ENCODE assay signal across 8 mouse cellular contexts in the genomic region with DNA sequence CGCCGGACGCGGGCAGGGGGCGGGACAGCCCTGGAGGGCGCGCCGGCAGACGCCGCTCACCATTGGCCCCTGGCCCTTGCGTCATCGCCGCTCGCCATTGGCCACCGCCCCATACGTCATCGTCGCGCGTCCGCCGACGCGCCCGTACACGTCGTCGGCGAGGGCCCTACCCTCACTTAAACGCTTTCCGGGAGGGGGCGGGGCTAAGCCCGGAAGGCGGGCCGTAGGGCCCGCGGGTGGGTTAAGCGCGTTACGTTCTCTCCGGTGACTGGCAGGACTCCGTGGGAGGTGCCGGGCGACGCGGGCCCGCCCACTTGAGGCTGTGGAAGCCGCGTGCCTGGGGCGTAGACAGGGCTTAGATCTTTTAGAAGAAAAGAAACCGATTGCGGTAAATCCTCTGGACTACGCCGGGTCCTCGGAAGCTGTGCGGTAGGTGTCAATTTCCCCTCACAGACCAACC. TPM values are rescaled to one million over a fixed set of nuclear protein-coding genes. Genes with fewer than 3 reads are reported as not detected.
A peak's percentile ranks its signal among the peaks of the same experiment; 100 is the strongest.
DNase-seq lines count a peak whose midpoint lies in the region; ATAC-seq lines count a peak whose summit lies in the region.

No protein-coding gene starts in this region.

- peak overlapping the region; percentile 82 for H3K4me3 ChIP-seq in hindbrain, embryonic 14.5 days (replicated peaks; ENCODE audit: low read length)

- WGBS in hindbrain, embryonic 14.5 days: under 1% methylated on average over 50 of the region's 56 CpGs

- peak overlapping the region; percentile 82 for H3K4me2 ChIP-seq in hindbrain, embryonic 14.5 days (replicated peaks)

- H3K36me3 ChIP-seq in hindbrain, embryonic 14.5 days (replicated peaks; ENCODE audit: control insufficient read depth, insufficient read depth): peaks cover 43% of the 10 kb centered on the region

- H3K4me1 ChIP-seq in hindbrain, embryonic 14.5 days (replicated peaks; ENCODE audit: control insufficient read depth, insufficient read depth, low read length): peaks cover 20% of the 10 kb centered on the region

- no peaks in the 10 kb centered on the region for H3K27me3 ChIP-seq in hindbrain, embryonic 14.5 days (ENCODE audit: control insufficient read depth, insufficient read depth, low read length)

- peak; percentile 98 for ATAC-seq in hindbrain, embryonic 14.5 days (ENCODE audit: low FRiP score)

- H3K9me3 ChIP-seq in hindbrain, embryonic 14.5 days (ENCODE audit: control insufficient read depth, low read length): no peaks in the 10 kb centered on the region

- peak overlapping the region; percentile 77 for H3K9ac ChIP-seq in hindbrain, embryonic 14.5 days

- peak overlapping the region; percentile 82 for H3K27ac ChIP-seq in hindbrain, embryonic 14.5 days

- peak; percentile 98 for DNase-seq in R1 (ENCODE audit: low read depth, low spot score)
- peak; percentile 99 to 100 for DNase-seq in cerebellum, postnatal 25 days
- DNase-seq in frontal cortex, postnatal 25 days (ENCODE audit: low spot score in 2 of 2): peak; percentile 97 to 98
- DNase-seq in hindbrain, embryonic 14.5 days (ENCODE audit: low spot score): peak; percentile 100
- peak; percentile 99 to 100 for DNase-seq in layer of hippocampus, postnatal 36 days
- peak; percentile 99 for DNase-seq in lung, postnatal 36 days
- DNase-seq in retina, postnatal 1 day: peak; percentile 99
- DNase-seq in urinary bladder, adult 18-20 months (ENCODE audit: low spot score in 2 of 2): peak; percentile 99 to 100

RNA-seq across cellular contexts. Expression of a gene that starts 0.2 kb away (rescaled TPM):
- 11.0 and 12.8 TPM in 2 replicates for polyA plus RNA-seq in hindbrain, embryonic 14.5 days (2014; fragmentation: Nextera tagmentation; extraction: Ambion mirVana)
- 10 to 100 TPM; 47.2 to 47.4 TPM for total RNA-seq in layer of hippocampus, postnatal 36 days (2021)

RNA-seq across cellular contexts. Expression of a gene that starts 17.6 kb away (rescaled TPM):
- polyA plus RNA-seq in hindbrain, embryonic 14.5 days (2014; fragmentation: Nextera tagmentation; extraction: Ambion mirVana): 47.2 and 52.3 TPM in 2 replicates
- total RNA-seq in layer of hippocampus, postnatal 36 days (2021): 10 to 100 TPM; 70.2 to 77.2 TPM

RNA-seq across cellular contexts. Expression of a gene that starts 49.0 kb away (rescaled TPM):
- polyA plus RNA-seq in hindbrain, embryonic 14.5 days (2014; fragmentation: Nextera tagmentation; extraction: Ambion mirVana): 14.4 and 14.9 TPM in 2 replicates
- total RNA-seq in layer of hippocampus, postnatal 36 days (2021): 10 to 100 TPM; 14.7 to 15.7 TPM

RNA-seq across cellular contexts. Expression of a gene that starts 49.0 kb away (rescaled TPM):
- 0.92 and 1.7 TPM in 2 replicates for polyA plus RNA-seq in hindbrain, embryonic 14.5 days (2014; fragmentation: Nextera tagmentation; extraction: Ambion mirVana)
- total RNA-seq in layer of hippocampus, postnatal 36 days (2021): 1 to 10 TPM in 1 of 2 experiments, under 1 TPM in 1; 0.32 to 1.4 TPM

RNA-seq across cellular contexts. Expression of a gene that starts 55.4 kb away (rescaled TPM):
- 13.4 and 15.8 TPM in 2 replicates for polyA plus RNA-seq in hindbrain, embryonic 14.5 days (2014; fragmentation: Nextera tagmentation; extraction: Ambion mirVana)
- total RNA-seq in layer of hippocampus, postnatal 36 days (2021): 10 to 100 TPM in 1 of 2 experiments, 1 to 10 TPM in 1; 9.9 to 11.0 TPM

Comparison
In these comparisons a context has a peak if more than half of its experiments do, and no peak if none do; other contexts are left out.
1. Peak in every context shown above with its lines: DNase-seq, ATAC-seq, H3K4me3 ChIP-seq and H3K27ac ChIP-seq.